Mouse (Mus musculus) adrenal gland, adult 8-10 months (tissue): Measurements from ENCODE around the gene Ehbp1. TPM values are rescaled to one million over a fixed set of nuclear protein-coding genes. Genes with fewer than 3 reads are reported as not detected.

Experiments
- DNase-seq: peaks from one replicate; pipeline ENCODE4 v3.0.0; 2022
- total RNA-seq, 4 experiments: library from RNA; stranded (reverse); gene quantifications; 2 replicates each; pipeline ENCODE4 v1.2.4; 2022

The Ehbp1 gene
- total RNA-seq, 4 experiments from 2014 or later, result 22.1 to 35.4 (median 32.0) TPM

- DNase-seq, result no peak
Measured at GRCm38 (mm10) chr11:22053034-22053668, 288.9 kb downstream of the Ehbp1 start.

- DNase-seq, result no peak
Measured at GRCm38 (mm10) chr11:22050864-22051263, 291.2 kb downstream of the Ehbp1 start.

- no peak for DNase-seq
Measured at GRCm38 (mm10) chr11:22039854-22040426, 302.2 kb downstream of the Ehbp1 start.

- DNase-seq, result no peak
Measured at GRCm38 (mm10) chr11:22034564-22035105, 307.5 kb downstream of the Ehbp1 start.

- DNase-seq, result no peak
Measured at GRCm38 (mm10) chr11:22033582-22033981, 308.5 kb downstream of the Ehbp1 start.

GRCm38 (mm10) chr11:22020602-22021001, 321.5 kb downstream of the Ehbp1 start:
- DNase-seq, result no peak

- no peak for DNase-seq
Measured at GRCm38 (mm10) chr11:22017444-22017843, 324.6 kb downstream of the Ehbp1 start.

- DNase-seq, result no peak
Measured at GRCm38 (mm10) chr11:22016341-22016740, 325.8 kb downstream of the Ehbp1 start.

GRCm38 (mm10) chr11:22008817-22009216, 333.3 kb downstream of the Ehbp1 start:
- DNase-seq, result no peak

GRCm38 (mm10) chr11:22008129-22008596, 333.9 kb downstream of the Ehbp1 start:
- DNase-seq, result no peak

- DNase-seq, result no peak
Measured at GRCm38 (mm10) chr11:22007781-22008110, 334.3 kb downstream of the Ehbp1 start.

GRCm38 (mm10) chr11:22007088-22007780, 334.9 kb downstream of the Ehbp1 start:
- DNase-seq, result no peak

GRCm38 (mm10) chr11:22006471-22007087, 335.5 kb downstream of the Ehbp1 start:
- DNase-seq, result no peak

- DNase-seq, result no peak
Measured at GRCm38 (mm10) chr11:22005281-22005870, 336.7 kb downstream of the Ehbp1 start.

- DNase-seq, result no peak
Measured at GRCm38 (mm10) chr11:22004331-22004841, 337.7 kb downstream of the Ehbp1 start.

GRCm38 (mm10) chr11:22003341-22003981, 338.6 kb downstream of the Ehbp1 start:
- DNase-seq, result no peak

- no peak for DNase-seq
Measured at GRCm38 (mm10) chr11:22002783-22003340, 339.2 kb downstream of the Ehbp1 start, which contains the start of gene Otx1. Gene Otx1 (minus strand): TSS chr11:22002897.

GRCm38 (mm10) chr11:22002062-22002782, 339.9 kb downstream of the Ehbp1 start:
- DNase-seq, result no peak

GRCm38 (mm10) chr11:22001321-22002061, 340.6 kb downstream of the Ehbp1 start:
- no peak for DNase-seq
